Mouse (Mus musculus): ENCODE measurements around the gene Nt5c1a. TPM values are rescaled to one million over a fixed set of nuclear protein-coding genes. Genes with fewer than 3 reads are reported as not detected.

Nt5c1a gene
- polyA plus RNA-seq, 1 experiment, result 1.3 TPM

GRCm38 (mm10) chr4:123202094-123202420 lies 753 bp downstream of the Nt5c1a start:
- 43% methylated on average over 8 of the region's 8 CpGs for WGBS
- Histone ChIP-seq H3K4me1 (replicated peaks; ENCODE audit: control insufficient read depth, insufficient read depth, low read length) (no peaks in the 10 kb centered on the region), H3K27me3 (ENCODE audit: control insufficient read depth, insufficient read depth, low read length) (peaks cover 11% of the 10 kb centered on the region; the same call in 1 of the 2 replicates), H3K27ac (ENCODE audit: control insufficient read depth, insufficient read depth, low read length) (no peak overlapping the region), H3K4me3 (ENCODE audit: control insufficient read depth, insufficient read depth, low read length) (no peak overlapping the region), H3K36me3 (ENCODE audit: control insufficient read depth, insufficient read depth, low read length) (no peaks in the 10 kb centered on the region)
- no peak for TF ChIP-seq POLR2A (IDR thresholded peaks at IDR 0.05; ENCODE audit: control insufficient read depth, extremely low read depth, insufficient read depth, low read length, poor library complexity)
- no peak for TF ChIP-seq CTCF (IDR thresholded peaks at IDR 0.05; ENCODE audit: borderline replicate concordance, control insufficient read depth, extremely low read depth, insufficient read depth, low read length, poor library complexity)
- DNase-seq, result no peak

GRCm38 (mm10) chr4:123207337-123207736 lies 6.0 kb downstream of the Nt5c1a start:
- no peaks in the 10 kb centered on the region; the same call in 1 of the 2 replicates for H3K27me3 ChIP-seq (ENCODE audit: control insufficient read depth, insufficient read depth, low read length)
- DNase-seq, result no peak
- 48% methylated on average over 5 of the region's 5 CpGs for WGBS
- H3K4me3 ChIP-seq (ENCODE audit: control insufficient read depth, insufficient read depth, low read length), result no peak overlapping the region
- no peak for TF ChIP-seq POLR2A (IDR thresholded peaks at IDR 0.05; ENCODE audit: control insufficient read depth, extremely low read depth, insufficient read depth, low read length, poor library complexity)
- no peak for TF ChIP-seq CTCF (IDR thresholded peaks at IDR 0.05; ENCODE audit: borderline replicate concordance, control insufficient read depth, extremely low read depth, insufficient read depth, low read length, poor library complexity)
- no peak overlapping the region for H3K27ac ChIP-seq (ENCODE audit: control insufficient read depth, insufficient read depth, low read length)
- H3K4me1 ChIP-seq (replicated peaks; ENCODE audit: control insufficient read depth, insufficient read depth, low read length), result no peaks in the 10 kb centered on the region
- no peaks in the 10 kb centered on the region for H3K36me3 ChIP-seq (ENCODE audit: control insufficient read depth, insufficient read depth, low read length)

- 66% methylated on average over 8 of the region's 8 CpGs for WGBS
- H3K36me3 ChIP-seq (ENCODE audit: control insufficient read depth, insufficient read depth, low read length), result no peaks in the 10 kb centered on the region
- H3K27me3 ChIP-seq (ENCODE audit: control insufficient read depth, insufficient read depth, low read length), result no peaks in the 10 kb centered on the region
- TF ChIP-seq CTCF (IDR thresholded peaks at IDR 0.05; ENCODE audit: borderline replicate concordance, control insufficient read depth, extremely low read depth, insufficient read depth, low read length, poor library complexity) (no peak), POLR2A (IDR thresholded peaks at IDR 0.05; ENCODE audit: control insufficient read depth, extremely low read depth, insufficient read depth, low read length, poor library complexity) (no peak)
- no peak overlapping the region for H3K4me3 ChIP-seq (ENCODE audit: control insufficient read depth, insufficient read depth, low read length)
- H3K4me1 ChIP-seq (replicated peaks; ENCODE audit: control insufficient read depth, insufficient read depth, low read length), result no peaks in the 10 kb centered on the region
- DNase-seq, result no peak
- H3K27ac ChIP-seq (ENCODE audit: control insufficient read depth, insufficient read depth, low read length), result no peak overlapping the region
Observed at GRCm38 (mm10) chr4:123210996-123211395, 9.7 kb downstream of the Nt5c1a start.

- DNase-seq, result no peak
- Histone ChIP-seq H3K4me1 (replicated peaks; ENCODE audit: control insufficient read depth, insufficient read depth, low read length) (no peaks in the 10 kb centered on the region), H3K27ac (ENCODE audit: control insufficient read depth, insufficient read depth, low read length) (no peak overlapping the region), H3K27me3 (ENCODE audit: control insufficient read depth, insufficient read depth, low read length) (no peaks in the 10 kb centered on the region), H3K36me3 (ENCODE audit: control insufficient read depth, insufficient read depth, low read length) (no peaks in the 10 kb centered on the region), H3K4me3 (ENCODE audit: control insufficient read depth, insufficient read depth, low read length) (no peak overlapping the region)
- TF ChIP-seq CTCF (IDR thresholded peaks at IDR 0.05; ENCODE audit: borderline replicate concordance, control insufficient read depth, extremely low read depth, insufficient read depth, low read length, poor library complexity), result no peak
- TF ChIP-seq POLR2A (IDR thresholded peaks at IDR 0.05; ENCODE audit: control insufficient read depth, extremely low read depth, insufficient read depth, low read length, poor library complexity), result no peak
- WGBS, result 74% methylated on average over 5 of the region's 5 CpGs
Observed at GRCm38 (mm10) chr4:123211453-123211852, 10.1 kb downstream of the Nt5c1a start.

GRCm38 (mm10) chr4:123212330-123212729 lies 11.0 kb downstream of the Nt5c1a start:
- WGBS, result 68% methylated on average over 2 of the region's 2 CpGs
- Histone ChIP-seq H3K27ac (ENCODE audit: control insufficient read depth, insufficient read depth, low read length) (no peak overlapping the region), H3K27me3 (ENCODE audit: control insufficient read depth, insufficient read depth, low read length) (no peaks in the 10 kb centered on the region), H3K4me3 (ENCODE audit: control insufficient read depth, insufficient read depth, low read length) (no peak overlapping the region), H3K36me3 (ENCODE audit: control insufficient read depth, insufficient read depth, low read length) (no peaks in the 10 kb centered on the region), H3K4me1 (replicated peaks; ENCODE audit: control insufficient read depth, insufficient read depth, low read length) (no peaks in the 10 kb centered on the region)
- TF ChIP-seq POLR2A (IDR thresholded peaks at IDR 0.05; ENCODE audit: control insufficient read depth, extremely low read depth, insufficient read depth, low read length, poor library complexity) (no peak), CTCF (IDR thresholded peaks at IDR 0.05; ENCODE audit: borderline replicate concordance, control insufficient read depth, extremely low read depth, insufficient read depth, low read length, poor library complexity) (no peak)
- no peak for DNase-seq

GRCm38 (mm10) chr4:123213975-123214374 lies 12.7 kb downstream of the Nt5c1a start:
- 92% methylated on average over 9 of the region's 9 CpGs for WGBS
- TF ChIP-seq POLR2A (IDR thresholded peaks at IDR 0.05; ENCODE audit: control insufficient read depth, extremely low read depth, insufficient read depth, low read length, poor library complexity), result no peak
- TF ChIP-seq CTCF (IDR thresholded peaks at IDR 0.05; ENCODE audit: borderline replicate concordance, control insufficient read depth, extremely low read depth, insufficient read depth, low read length, poor library complexity), result no peak
- H3K27me3 ChIP-seq (ENCODE audit: control insufficient read depth, insufficient read depth, low read length), result no peaks in the 10 kb centered on the region

GRCm38 (mm10) chr4:123215367-123215766 lies 14.1 kb downstream of the Nt5c1a start:
- Histone ChIP-seq H3K27ac (ENCODE audit: control insufficient read depth, insufficient read depth, low read length) (no peak overlapping the region), H3K27me3 (ENCODE audit: control insufficient read depth, insufficient read depth, low read length) (no peaks in the 10 kb centered on the region), H3K4me3 (ENCODE audit: control insufficient read depth, insufficient read depth, low read length) (no peak overlapping the region), H3K4me1 (replicated peaks; ENCODE audit: control insufficient read depth, insufficient read depth, low read length) (no peaks in the 10 kb centered on the region), H3K36me3 (ENCODE audit: control insufficient read depth, insufficient read depth, low read length) (no peaks in the 10 kb centered on the region)
- 78% methylated on average over 1 of the region's 1 CpGs for WGBS
- TF ChIP-seq POLR2A (IDR thresholded peaks at IDR 0.05; ENCODE audit: control insufficient read depth, extremely low read depth, insufficient read depth, low read length, poor library complexity) (no peak), CTCF (IDR thresholded peaks at IDR 0.05; ENCODE audit: borderline replicate concordance, control insufficient read depth, extremely low read depth, insufficient read depth, low read length, poor library complexity) (no peak)
- no peak for DNase-seq

More at GRCm38 (mm10) chr4:123213975-123214374, 12.7 kb downstream of the Nt5c1a start:
- Histone ChIP-seq H3K27ac (ENCODE audit: control insufficient read depth, insufficient read depth, low read length) (no peak overlapping the region), H3K36me3 (ENCODE audit: control insufficient read depth, insufficient read depth, low read length) (no peaks in the 10 kb centered on the region), H3K4me1 (replicated peaks; ENCODE audit: control insufficient read depth, insufficient read depth, low read length) (no peaks in the 10 kb centered on the region), H3K4me3 (ENCODE audit: control insufficient read depth, insufficient read depth, low read length) (no peak overlapping the region)
- no peak for DNase-seq
